Comparison of ENCODE assay signal across 9 mouse cellular contexts in the genomic region with DNA sequence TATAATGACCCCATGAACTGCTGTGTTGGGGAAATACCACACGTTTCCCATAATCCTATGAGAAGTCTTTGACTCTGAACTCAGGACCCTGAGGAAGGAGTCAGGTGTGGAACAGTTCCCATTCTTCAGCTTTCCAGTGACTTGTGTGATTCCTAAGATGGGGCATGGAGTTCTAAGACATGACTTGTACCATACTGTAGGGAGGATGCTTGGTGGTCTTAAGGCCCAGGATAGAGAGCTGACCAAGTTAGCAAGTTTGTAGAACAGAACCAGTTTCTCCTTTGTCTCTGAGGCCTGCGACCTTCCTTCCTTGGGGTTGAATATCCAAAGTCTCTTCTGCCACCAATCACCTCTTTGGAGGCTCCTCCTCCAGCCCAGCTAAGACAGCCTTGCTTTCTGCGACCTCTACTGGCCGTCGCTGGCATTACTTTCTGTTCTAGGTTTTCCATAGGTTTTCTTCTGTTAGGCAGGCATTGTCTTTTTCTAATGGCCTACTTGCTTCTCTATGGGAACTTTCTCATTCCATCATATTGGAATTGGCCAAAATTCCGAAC. TPM values are rescaled to one million over a fixed set of nuclear protein-coding genes. Genes with fewer than 3 reads are reported as not detected.
A peak's percentile ranks its signal among the peaks of the same experiment; 100 is the strongest.
DNase-seq lines count a peak whose midpoint lies in the region; ATAC-seq and TF ChIP-seq lines count a peak whose summit lies in the region.
"Had no signal": no experiment of that assay in that cellular context is flagged by ENCODE, and none has a peak within 500 bp of the region (broad histone marks: within the 10 kb centered on the region; RNA-seq: fewer than 3 reads in every experiment).

No protein-coding gene starts in this region.

- no peak overlapping the region for H3K27ac ChIP-seq in left cerebral cortex, adult 2 months
- H3K27ac ChIP-seq in midbrain, embryonic 12.5 days (replicated peaks) = no peak overlapping the region
- H3K27ac ChIP-seq: liver, embryonic 15.5 days had no signal

- intact Hi-C loops in left cerebral cortex, adult 2 months (cut with DNase I) = loop anchor here (2.0 to 10.0 kb wide), 2 partner anchors 207 to 505 kb away; no protein-coding TSS in a partner anchor

- peak; percentile 92 for TF ChIP-seq CTCF in left cerebral cortex, adult 2 months (IDR thresholded peaks at IDR 0.05)

- DNase-seq in WW6 (ENCODE audit: low read depth, low spot score) = peak; percentile 58
- DNase-seq in cerebellum, adult 9-10 months = peak; percentile 67
- peak; percentile 82 to 87 for DNase-seq in frontal cortex, postnatal 36 days (ENCODE audit: low spot score in 2 of 2)
- DNase-seq in induced T-regulatory cell, adult 2 months (ENCODE audit: low read depth) = peak; percentile 80
- peak; percentile 76 to 87 for DNase-seq in left cerebral cortex, adult 2 months (ENCODE audit: extremely low spot score in 1 of 2, low spot score in 2 of 2)
- peak; percentile 58 for DNase-seq in skeletal muscle tissue, adult 2 months (ENCODE audit: low read depth, low spot score)

- no peaks in the 10 kb centered on the region for H3K4me1 ChIP-seq in midbrain, embryonic 12.5 days
- H3K4me1 ChIP-seq: liver, embryonic 15.5 days had no signal

- no peak overlapping the region for H3K4me3 ChIP-seq in left cerebral cortex, adult 2 months
- H3K4me3 ChIP-seq in midbrain, embryonic 12.5 days = no peak overlapping the region
- H3K4me3 ChIP-seq: liver, embryonic 15.5 days had no signal

- no peaks in the 10 kb centered on the region for H3K9me3 ChIP-seq in midbrain, embryonic 12.5 days
- H3K9me3 ChIP-seq: liver, embryonic 15.5 days had no signal

- H3K4me2 ChIP-seq in midbrain, embryonic 12.5 days (replicated peaks) = no peak overlapping the region
- H3K4me2 ChIP-seq: liver, embryonic 15.5 days had no signal

- 19% methylated on average over 6 of the region's 6 CpGs for WGBS in midbrain, embryonic 12.5 days

- no peaks in the 10 kb centered on the region for H3K27me3 ChIP-seq in midbrain, embryonic 12.5 days
- H3K27me3 ChIP-seq: liver, embryonic 15.5 days had no signal

- H3K36me3 ChIP-seq in midbrain, embryonic 12.5 days = no peaks in the 10 kb centered on the region
- H3K36me3 ChIP-seq: liver, embryonic 15.5 days had no signal

- ATAC-seq in midbrain, embryonic 12.5 days (ENCODE audit: low FRiP score, low read depth) = peak; percentile 65; the same call in 1 of the 2 replicates
- no peak; the same call in 1 of the 2 replicates for ATAC-seq in erythroblast, adult 5-6 weeks (replicated peaks; ENCODE audit: low FRiP score, poor library complexity, severe bottlenecking)

- H3K9ac ChIP-seq in midbrain, embryonic 12.5 days (replicated peaks) = no peak overlapping the region
- H3K9ac ChIP-seq: liver, embryonic 15.5 days had no signal

RNA-seq across cellular contexts. Expression of gene D630039A03Rik, which starts 36.2 kb away (rescaled TPM):
- under 1 TPM; 0.27 to 0.42 TPM for total RNA-seq in left cerebral cortex, adult 2 months (2021)
- polyA plus RNA-seq in midbrain, embryonic 12.5 days (2016; fragmentation: Nextera tagmentation; extraction: Ambion mirVana) = 0.06 TPM in 1 of 2 replicates, not detected in the other
- total RNA-seq in erythroblast, adult 5-6 weeks (2015; ENCODE audit: low replicate concordance) = 0.42 TPM in 1 of 2 replicates, not detected in the other
- 0.51 TPM in 1 of 2 replicates, not detected in the other for total RNA-seq in erythroblast, adult 5-6 weeks (2017; ENCODE audit: low replicate concordance)
